Mouse (Mus musculus) 3T3-L1 (cell line): ENCODE measurements at regions not wholly inside any gene's neighbourhood (a gene's known extent, or its start where the extent isn't known, plus 50 kb on each side); places are given as distances from the start of the nearest gene placed in this dataset.
A peak's percentile ranks its signal among the peaks of the same experiment; 100 is the strongest.

Experiments used
- DNase-seq: peaks from one replicate; pipeline ENCODE4 v3.0.0-alpha.2; 2015; ENCODE audit warnings: low read depth, low spot score

GRCm38 (mm10) chr14:115003223-115003622 lies 88.8 kb upstream of the Gpc5 start:
- no peak for DNase-seq

- no peak for DNase-seq
These were observed 87.1 kb upstream of the Gpc5 start for GRCm38 (mm10) chr14:115004733-115005405.

GRCm38 (mm10) chr14:115010877-115011276 lies 81.1 kb upstream of the Gpc5 start:
- no peak for DNase-seq

- DNase-seq = no peak
These were observed 76.7 kb upstream of the Gpc5 start for GRCm38 (mm10) chr14:115015299-115015698.

GRCm38 (mm10) chr14:115017410-115018153 lies 74.4 kb upstream of the Gpc5 start:
- DNase-seq = peak; percentile 55

- DNase-seq = no peak
These were observed 64.0 kb upstream of the Gpc5 start for GRCm38 (mm10) chr14:115028011-115028410.

- DNase-seq = no peak
These were observed 60.3 kb upstream of the Gpc5 start for GRCm38 (mm10) chr14:115031734-115032133.

- no peak for DNase-seq
These were observed 58.5 kb upstream of the Gpc5 start for GRCm38 (mm10) chr14:115033375-115033969.

GRCm38 (mm10) chr14:115034718-115035437 lies 57.1 kb upstream of the Gpc5 start:
- DNase-seq = no peak

- peak; percentile 11 for DNase-seq
These were observed 54.8 kb upstream of the Gpc5 start for GRCm38 (mm10) chr14:115037086-115037793.

GRCm38 (mm10) chr14:115038788-115039187 lies 53.2 kb upstream of the Gpc5 start:
- DNase-seq = no peak

- no peak for DNase-seq
These were observed 52.5 kb upstream of the Gpc5 start for GRCm38 (mm10) chr14:115039524-115039923.

GRCm38 (mm10) chr14:115040091-115040571 lies 51.9 kb upstream of the Gpc5 start:
- DNase-seq = peak; percentile 9

GRCm38 (mm10) chr14:115040578-115041206 lies 51.3 kb upstream of the Gpc5 start:
- peak; percentile 67 for DNase-seq

GRCm38 (mm10) chr14:115041336-115042054 lies 50.5 kb upstream of the Gpc5 start:
- no peak for DNase-seq

- DNase-seq = peak; percentile 76
These were observed 49.9 kb upstream of the Gpc5 start for GRCm38 (mm10) chr14:115042055-115042564.
